Mouse (Mus musculus): Measurements from ENCODE around the gene Timd2. TPM values are rescaled to one million over a fixed set of nuclear protein-coding genes. Genes with fewer than 3 reads are reported as not detected.
"Not testable (repeated sequence)": the region's sequence is repeated elsewhere in the genome, so short reads cannot be mapped to it uniquely, and the experiment has no call there.

Timd2 gene
- polyA plus RNA-seq, 1 experiment from 2014 or later: 0.42 TPM

GRCm38 (mm10) chr11:46734617-46735016 lies 27.8 kb upstream of the Timd2 start:
- ATAC-seq (ENCODE audit: low read depth) (no peak), DNase-seq (ENCODE audit: low spot score) (no peak)
- Histone ChIP-seq H3K9ac (ENCODE audit: low read depth, low read length) (no peak overlapping the region), H3K4me3 (ENCODE audit: low read depth, low read length) (no peak overlapping the region), H3K9me3 (ENCODE audit: control insufficient read depth, low read length) (no peaks in the 10 kb centered on the region), H3K4me1 (ENCODE audit: control insufficient read depth, insufficient read depth, low read length) (no peaks in the 10 kb centered on the region), H3K4me2 (ENCODE audit: low read depth, low read length) (no peak overlapping the region), H3K36me3 (ENCODE audit: control insufficient read depth, insufficient read depth, low read length) (no peaks in the 10 kb centered on the region), H3K27me3 (replicated peaks; ENCODE audit: control insufficient read depth, insufficient read depth, low read length) (no peaks in the 10 kb centered on the region), H3K27ac (replicated peaks; ENCODE audit: low read depth, low read length) (no peak overlapping the region)
- WGBS: 41% methylated on average over 1 of the region's 1 CpGs

GRCm38 (mm10) chr11:46733242-46733789 lies 26.5 kb upstream of the Timd2 start:
- WGBS: 53% methylated on average over 6 of the region's 6 CpGs
- H3K9me3 ChIP-seq (ENCODE audit: control insufficient read depth, low read length): no peaks in the 10 kb centered on the region
- no peak overlapping the region for H3K4me3 ChIP-seq (ENCODE audit: low read depth, low read length)
- no peaks in the 10 kb centered on the region for H3K27me3 ChIP-seq (replicated peaks; ENCODE audit: control insufficient read depth, insufficient read depth, low read length)
- ATAC-seq (ENCODE audit: low read depth) (0 out of 2 replicates have a peak, but pooled peaks have one; percentile 26), DNase-seq (ENCODE audit: low spot score) (peak; percentile 14)
- H3K9ac ChIP-seq (ENCODE audit: low read depth, low read length): no peak overlapping the region
- H3K4me2 ChIP-seq (ENCODE audit: low read depth, low read length): no peak overlapping the region
- H3K36me3 ChIP-seq (ENCODE audit: control insufficient read depth, insufficient read depth, low read length): no peaks in the 10 kb centered on the region
- no peaks in the 10 kb centered on the region for H3K4me1 ChIP-seq (ENCODE audit: control insufficient read depth, insufficient read depth, low read length)
- H3K27ac ChIP-seq (replicated peaks; ENCODE audit: low read depth, low read length): no peak overlapping the region

DNA sequence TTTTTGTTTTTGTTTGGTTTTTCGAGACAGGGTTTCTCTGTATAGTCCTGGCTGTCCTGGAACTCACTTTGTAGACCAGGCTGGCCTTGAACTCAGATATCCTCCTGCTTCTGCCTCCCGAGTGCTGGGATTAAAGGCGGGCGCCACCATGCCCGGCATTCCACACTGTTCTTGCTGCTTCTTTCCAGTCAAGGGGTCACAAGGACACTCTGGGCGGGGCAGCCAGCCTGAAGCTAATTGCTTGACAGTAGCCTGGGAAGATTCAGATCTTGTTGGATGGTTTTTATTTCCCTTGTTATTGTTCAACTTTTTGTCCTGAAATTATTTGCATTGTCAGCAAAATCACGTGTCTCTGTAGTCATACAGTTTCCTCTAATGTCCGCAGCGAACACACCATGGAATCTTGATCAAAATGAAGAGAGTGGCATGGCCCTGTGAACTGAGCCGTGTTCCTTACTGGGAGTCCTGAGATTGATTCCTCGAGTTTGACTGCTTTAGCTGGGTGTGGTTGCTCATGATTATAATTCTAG lies 24.7 kb upstream of the Timd2 start:
- Histone ChIP-seq H3K27me3 (replicated peaks; ENCODE audit: control insufficient read depth, insufficient read depth, low read length) (no peaks in the 10 kb centered on the region), H3K27ac (replicated peaks; ENCODE audit: low read depth, low read length) (no peak overlapping the region)
- no peak for ATAC-seq (ENCODE audit: low read depth)

GRCm38 (mm10) chr11:46698830-46699229 lies 8.0 kb downstream of the Timd2 start:
- H3K9me3 ChIP-seq (ENCODE audit: control insufficient read depth, low read length): no peaks in the 10 kb centered on the region
- WGBS: 78% methylated on average over 5 of the region's 5 CpGs

More for the DNA sequence above, 24.7 kb upstream of the Timd2 start:
- H3K4me2 ChIP-seq (ENCODE audit: low read depth, low read length): no peak overlapping the region
- H3K4me3 ChIP-seq (ENCODE audit: low read depth, low read length): no peak overlapping the region
- WGBS: 74% methylated on average over 11 of the region's 11 CpGs
- H3K9me3 ChIP-seq (ENCODE audit: control insufficient read depth, low read length): no peaks in the 10 kb centered on the region
- DNase-seq (ENCODE audit: low spot score): no peak
- H3K9ac ChIP-seq (ENCODE audit: low read depth, low read length): no peak overlapping the region
- H3K4me1 ChIP-seq (ENCODE audit: control insufficient read depth, insufficient read depth, low read length): no peaks in the 10 kb centered on the region
- H3K36me3 ChIP-seq (ENCODE audit: control insufficient read depth, insufficient read depth, low read length): no peaks in the 10 kb centered on the region

DNA sequence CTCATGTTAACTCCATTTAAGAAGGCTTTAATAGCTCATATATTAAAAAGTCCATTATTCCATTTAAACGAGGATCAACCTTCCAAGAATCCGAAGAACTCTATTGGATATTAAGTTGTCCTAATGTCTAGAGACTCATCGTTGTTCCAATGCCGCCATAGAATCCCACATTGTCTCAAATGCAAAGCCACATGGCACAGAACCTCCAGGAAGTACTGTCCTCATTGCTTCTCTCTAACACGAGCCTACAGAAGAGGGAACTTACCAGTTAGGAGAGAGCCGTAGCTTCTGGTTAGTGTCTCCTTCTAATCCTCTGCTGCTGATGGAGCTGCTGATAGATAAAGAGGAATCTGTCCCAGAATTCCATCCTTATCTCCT lies 8.6 kb downstream of the Timd2 start:
- Histone ChIP-seq H3K27ac (replicated peaks; ENCODE audit: low read depth, low read length) (no peak overlapping the region), H3K9ac (ENCODE audit: low read depth, low read length) (no peak overlapping the region), H3K4me1 (ENCODE audit: control insufficient read depth, insufficient read depth, low read length) (no peaks in the 10 kb centered on the region), H3K9me3 (ENCODE audit: control insufficient read depth, low read length) (no peaks in the 10 kb centered on the region), H3K4me3 (ENCODE audit: low read depth, low read length) (no peak overlapping the region), H3K27me3 (replicated peaks; ENCODE audit: control insufficient read depth, insufficient read depth, low read length) (no peaks in the 10 kb centered on the region), H3K4me2 (ENCODE audit: low read depth, low read length) (no peak overlapping the region), H3K36me3 (ENCODE audit: control insufficient read depth, insufficient read depth, low read length) (no peaks in the 10 kb centered on the region)
- WGBS: 78% methylated on average over 6 of the region's 6 CpGs
- ATAC-seq (ENCODE audit: low read depth): no peak
- DNase-seq (ENCODE audit: low spot score): no peak

More at GRCm38 (mm10) chr11:46698830-46699229, 8.0 kb downstream of the Timd2 start:
- Histone ChIP-seq H3K9ac (ENCODE audit: low read depth, low read length) (no peak overlapping the region), H3K4me1 (ENCODE audit: control insufficient read depth, insufficient read depth, low read length) (no peaks in the 10 kb centered on the region), H3K27me3 (replicated peaks; ENCODE audit: control insufficient read depth, insufficient read depth, low read length) (no peaks in the 10 kb centered on the region), H3K4me2 (ENCODE audit: low read depth, low read length) (no peak overlapping the region), H3K4me3 (ENCODE audit: low read depth, low read length) (no peak overlapping the region), H3K36me3 (ENCODE audit: control insufficient read depth, insufficient read depth, low read length) (no peaks in the 10 kb centered on the region), H3K27ac (replicated peaks; ENCODE audit: low read depth, low read length) (no peak overlapping the region)
- no peak for ATAC-seq (ENCODE audit: low read depth)
- DNase-seq (ENCODE audit: low spot score): no peak

DNA sequence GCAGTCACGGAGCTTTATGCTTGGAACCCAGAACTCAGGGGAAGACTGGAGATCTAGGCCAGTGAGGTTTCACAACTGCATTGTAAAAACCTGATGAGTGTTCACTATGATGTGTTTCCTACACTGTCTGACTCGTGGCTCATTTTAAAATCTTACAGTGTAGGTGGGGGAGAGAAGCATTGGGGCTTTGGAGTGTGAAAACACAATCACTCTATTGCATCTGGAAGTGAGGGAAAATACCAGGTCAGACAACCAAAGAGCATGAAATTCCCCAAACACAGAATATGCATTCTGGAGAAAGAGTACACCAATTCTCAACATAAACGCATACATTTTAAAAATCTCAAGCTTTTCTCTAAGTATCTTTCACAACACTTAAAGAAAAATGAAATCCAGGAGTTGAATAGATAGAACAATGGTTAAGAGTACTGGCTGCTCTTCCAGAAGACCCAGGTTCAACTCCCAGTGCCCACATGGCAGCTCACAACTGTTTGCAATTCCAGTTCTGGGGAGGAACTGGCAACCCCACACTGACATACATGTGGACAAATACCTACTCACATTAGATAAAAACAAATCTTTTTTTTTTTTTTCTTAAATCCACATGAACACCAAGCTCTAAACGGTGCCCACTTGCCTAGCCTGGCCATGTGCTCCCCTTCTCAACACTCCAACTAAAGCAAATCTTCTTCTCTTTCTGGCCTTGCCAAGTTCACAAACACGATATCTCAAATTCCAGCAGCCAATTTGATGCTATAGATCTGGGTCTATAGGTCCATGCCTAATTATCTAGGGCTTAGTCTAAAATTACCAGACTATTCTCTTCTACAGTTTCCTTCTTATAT lies 9.2 kb downstream of the Timd2 start:
- no peaks in the 10 kb centered on the region for H3K27me3 ChIP-seq (replicated peaks; ENCODE audit: control insufficient read depth, insufficient read depth, low read length)
- H3K4me2 ChIP-seq (ENCODE audit: low read depth, low read length): no peak overlapping the region
- H3K4me1 ChIP-seq (ENCODE audit: control insufficient read depth, insufficient read depth, low read length): no peaks in the 10 kb centered on the region
- 73% methylated on average over 5 of the region's 5 CpGs for WGBS
- DNase-seq (ENCODE audit: low spot score): no peak
- no peak overlapping the region for H3K27ac ChIP-seq (replicated peaks; ENCODE audit: low read depth, low read length)
- no peaks in the 10 kb centered on the region for H3K9me3 ChIP-seq (ENCODE audit: control insufficient read depth, low read length)
- H3K36me3 ChIP-seq (ENCODE audit: control insufficient read depth, insufficient read depth, low read length): no peaks in the 10 kb centered on the region
- H3K9ac ChIP-seq (ENCODE audit: low read depth, low read length): no peak overlapping the region
- ATAC-seq (ENCODE audit: low read depth): no peak
- no peak overlapping the region for H3K4me3 ChIP-seq (ENCODE audit: low read depth, low read length)

GRCm38 (mm10) chr11:46695849-46696248 lies 11.0 kb downstream of the Timd2 start:
- not testable (repeated sequence) for DNase-seq (ENCODE audit: low spot score); H3K4me3 ChIP-seq (ENCODE audit: low read depth, low read length); H3K36me3 ChIP-seq (ENCODE audit: control insufficient read depth, insufficient read depth, low read length); H3K9ac ChIP-seq (ENCODE audit: low read depth, low read length); ATAC-seq (ENCODE audit: low read depth); H3K27me3 ChIP-seq (replicated peaks; ENCODE audit: control insufficient read depth, insufficient read depth, low read length); H3K27ac ChIP-seq (replicated peaks; ENCODE audit: low read depth, low read length); H3K9me3 ChIP-seq (ENCODE audit: control insufficient read depth, low read length); H3K4me2 ChIP-seq (ENCODE audit: low read depth, low read length); H3K4me1 ChIP-seq (ENCODE audit: control insufficient read depth, insufficient read depth, low read length)
- WGBS: 69% methylated on average over 2 of the region's 2 CpGs

- H3K4me1 ChIP-seq (ENCODE audit: control insufficient read depth, insufficient read depth, low read length): no peaks in the 10 kb centered on the region
- ATAC-seq (ENCODE audit: low read depth) (no peak), DNase-seq (ENCODE audit: low spot score) (no peak)
- no peaks in the 10 kb centered on the region for H3K27me3 ChIP-seq (replicated peaks; ENCODE audit: control insufficient read depth, insufficient read depth, low read length)
- H3K4me3 ChIP-seq (ENCODE audit: low read depth, low read length): no peak overlapping the region
- 83% methylated on average over 2 of the region's 2 CpGs for WGBS
- no peaks in the 10 kb centered on the region for H3K9me3 ChIP-seq (ENCODE audit: control insufficient read depth, low read length)
- no peak overlapping the region for H3K9ac ChIP-seq (ENCODE audit: low read depth, low read length)
- H3K36me3 ChIP-seq (ENCODE audit: control insufficient read depth, insufficient read depth, low read length): no peaks in the 10 kb centered on the region
- no peak overlapping the region for H3K27ac ChIP-seq (replicated peaks; ENCODE audit: low read depth, low read length)
- H3K4me2 ChIP-seq (ENCODE audit: low read depth, low read length): no peak overlapping the region
Measured at GRCm38 (mm10) chr11:46690136-46690535, 16.7 kb downstream of the Timd2 start.

All from embryonic facial prominence, embryonic 14.5 days (tissue).